Mouse (Mus musculus): ENCODE results near the gene Nxn. TPM values are rescaled to one million over a fixed set of nuclear protein-coding genes. Genes with fewer than 3 reads are reported as not detected.

The Nxn gene
- polyA plus RNA-seq, 1 experiment from 2014 or later: 36.0 TPM

- no peak overlapping the region for H3K4me3 ChIP-seq (replicated peaks; ENCODE audit: low read length)
- no peak overlapping the region for H3K27ac ChIP-seq
- DNase-seq (ENCODE audit: low spot score) (no peak), ATAC-seq (ENCODE audit: low FRiP score) (no peak)
- no peak overlapping the region for H3K9ac ChIP-seq
- no peak overlapping the region for H3K4me2 ChIP-seq (replicated peaks)
- H3K4me1 ChIP-seq (replicated peaks; ENCODE audit: control insufficient read depth, insufficient read depth, low read length): peaks cover 22% of the 10 kb centered on the region
- 70% methylated on average over 9 of the region's 9 CpGs for WGBS
- no peaks in the 10 kb centered on the region for H3K36me3 ChIP-seq (replicated peaks; ENCODE audit: control insufficient read depth, insufficient read depth)
- no peaks in the 10 kb centered on the region for H3K27me3 ChIP-seq (ENCODE audit: control insufficient read depth, insufficient read depth, low read length)
- no peaks in the 10 kb centered on the region for H3K9me3 ChIP-seq (ENCODE audit: control insufficient read depth, low read length)
These were observed 74.7 kb downstream of the Nxn start for GRCm38 (mm10) chr11:76324207-76324606.

- ATAC-seq (ENCODE audit: low FRiP score) (no peak), DNase-seq (ENCODE audit: low spot score) (no peak)
- no peaks in the 10 kb centered on the region for H3K9me3 ChIP-seq (ENCODE audit: control insufficient read depth, low read length)
- no peak overlapping the region for H3K9ac ChIP-seq
- 88% methylated on average over 5 of the region's 5 CpGs for WGBS
- peaks cover 11% of the 10 kb centered on the region; the same call in 1 of the 2 replicates for H3K4me1 ChIP-seq (replicated peaks; ENCODE audit: control insufficient read depth, insufficient read depth, low read length)
- H3K27me3 ChIP-seq (ENCODE audit: control insufficient read depth, insufficient read depth, low read length): no peaks in the 10 kb centered on the region
- H3K4me3 ChIP-seq (replicated peaks; ENCODE audit: low read length): no peak overlapping the region
- no peaks in the 10 kb centered on the region for H3K36me3 ChIP-seq (replicated peaks; ENCODE audit: control insufficient read depth, insufficient read depth)
- H3K27ac ChIP-seq: no peak overlapping the region
- no peak overlapping the region for H3K4me2 ChIP-seq (replicated peaks)
These were observed 76.0 kb downstream of the Nxn start for GRCm38 (mm10) chr11:76322939-76323338.

- Histone ChIP-seq H3K9me3 (ENCODE audit: control insufficient read depth, low read length) (no peaks in the 10 kb centered on the region), H3K27me3 (ENCODE audit: control insufficient read depth, insufficient read depth, low read length) (no peaks in the 10 kb centered on the region), H3K9ac (no peak overlapping the region), H3K4me3 (replicated peaks; ENCODE audit: low read length) (no peak overlapping the region), H3K4me2 (replicated peaks) (no peak overlapping the region), H3K4me1 (replicated peaks; ENCODE audit: control insufficient read depth, insufficient read depth, low read length) (0 out of 2 replicates have a peak, but pooled peaks cover 7% of the 10 kb centered on the region), H3K36me3 (replicated peaks; ENCODE audit: control insufficient read depth, insufficient read depth) (no peaks in the 10 kb centered on the region), H3K27ac (no peak overlapping the region)
- 74% methylated on average over 1 of the region's 1 CpGs for WGBS
- ATAC-seq (ENCODE audit: low FRiP score) (no peak), DNase-seq (ENCODE audit: low spot score) (no peak)
These were observed 76.9 kb downstream of the Nxn start for GRCm38 (mm10) chr11:76322081-76322480.

- no peak for DNase-seq (ENCODE audit: low spot score)
- no peak for ATAC-seq (ENCODE audit: low FRiP score)
- H3K9me3 ChIP-seq (ENCODE audit: control insufficient read depth, low read length): no peaks in the 10 kb centered on the region
- H3K4me2 ChIP-seq (replicated peaks): no peak overlapping the region
- no peak overlapping the region for H3K27ac ChIP-seq
- no peaks in the 10 kb centered on the region for H3K36me3 ChIP-seq (replicated peaks; ENCODE audit: control insufficient read depth, insufficient read depth)
- WGBS: 89% methylated on average over 9 of the region's 9 CpGs
- H3K4me3 ChIP-seq (replicated peaks; ENCODE audit: low read length): no peak overlapping the region
- H3K4me1 ChIP-seq (replicated peaks; ENCODE audit: control insufficient read depth, insufficient read depth, low read length): 0 out of 2 replicates have a peak, but pooled peaks cover 7% of the 10 kb centered on the region
- no peaks in the 10 kb centered on the region for H3K27me3 ChIP-seq (ENCODE audit: control insufficient read depth, insufficient read depth, low read length)
- H3K9ac ChIP-seq: no peak overlapping the region
These were observed 78.5 kb downstream of the Nxn start for GRCm38 (mm10) chr11:76320475-76320874.

DNA sequence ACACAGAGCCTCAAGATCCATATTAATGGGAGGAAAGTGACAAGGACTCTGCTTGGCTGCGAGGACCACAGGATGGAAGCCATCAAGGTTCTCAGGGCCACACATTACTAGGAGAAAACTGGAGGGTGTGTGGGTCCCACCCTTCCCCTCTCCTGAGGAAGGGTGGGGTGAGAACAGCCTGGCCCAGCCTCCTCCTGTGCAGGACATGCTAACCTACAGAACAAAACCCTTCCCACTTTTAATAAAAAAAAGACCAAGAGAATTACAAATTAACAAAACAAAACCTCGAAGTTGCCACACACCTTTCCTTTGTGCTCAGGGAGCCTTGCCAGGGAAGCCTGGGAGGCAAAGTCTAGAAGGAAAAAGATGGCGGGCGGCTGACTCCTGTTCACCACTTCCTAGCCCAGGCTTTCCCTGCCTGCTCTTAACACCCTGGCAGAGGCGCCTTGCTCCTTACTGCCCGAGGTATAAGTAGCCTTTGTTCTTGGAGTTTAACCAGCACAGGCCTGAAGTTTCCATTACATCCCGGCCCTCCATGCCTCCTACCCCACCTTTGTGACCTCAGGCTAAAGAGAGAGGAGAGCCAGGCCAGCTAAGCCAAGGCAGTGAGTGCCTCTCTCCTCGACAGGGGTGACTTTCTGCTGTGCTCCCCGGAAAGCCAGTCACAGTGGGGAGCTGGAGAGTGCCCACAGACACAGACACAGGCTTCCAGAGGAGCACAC lies 79.1 kb downstream of the Nxn start:
- Histone ChIP-seq H3K9me3 (ENCODE audit: control insufficient read depth, low read length) (no peaks in the 10 kb centered on the region), H3K9ac (no peak overlapping the region), H3K36me3 (replicated peaks; ENCODE audit: control insufficient read depth, insufficient read depth) (no peaks in the 10 kb centered on the region), H3K27ac (no peak overlapping the region), H3K27me3 (ENCODE audit: control insufficient read depth, insufficient read depth, low read length) (no peaks in the 10 kb centered on the region), H3K4me1 (replicated peaks; ENCODE audit: control insufficient read depth, insufficient read depth, low read length) (0 out of 2 replicates have a peak, but pooled peaks cover under 1% of the 10 kb centered on the region), H3K4me2 (replicated peaks) (no peak overlapping the region), H3K4me3 (replicated peaks; ENCODE audit: low read length) (no peak overlapping the region)
- 66% methylated on average over 9 of the region's 9 CpGs for WGBS
- DNase-seq (ENCODE audit: low spot score) (no peak), ATAC-seq (ENCODE audit: low FRiP score) (no peak)

GRCm38 (mm10) chr11:76317904-76318303 lies 81.0 kb downstream of the Nxn start:
- ATAC-seq (ENCODE audit: low FRiP score) (no peak), DNase-seq (ENCODE audit: low spot score) (no peak)
- Histone ChIP-seq H3K27ac (no peak overlapping the region), H3K4me3 (replicated peaks; ENCODE audit: low read length) (no peak overlapping the region), H3K4me1 (replicated peaks; ENCODE audit: control insufficient read depth, insufficient read depth, low read length) (no peaks in the 10 kb centered on the region), H3K9ac (no peak overlapping the region), H3K27me3 (ENCODE audit: control insufficient read depth, insufficient read depth, low read length) (no peaks in the 10 kb centered on the region), H3K9me3 (ENCODE audit: control insufficient read depth, low read length) (no peaks in the 10 kb centered on the region), H3K36me3 (replicated peaks; ENCODE audit: control insufficient read depth, insufficient read depth) (no peaks in the 10 kb centered on the region), H3K4me2 (replicated peaks) (no peak overlapping the region)
- 79% methylated on average over 2 of the region's 2 CpGs for WGBS

DNA sequence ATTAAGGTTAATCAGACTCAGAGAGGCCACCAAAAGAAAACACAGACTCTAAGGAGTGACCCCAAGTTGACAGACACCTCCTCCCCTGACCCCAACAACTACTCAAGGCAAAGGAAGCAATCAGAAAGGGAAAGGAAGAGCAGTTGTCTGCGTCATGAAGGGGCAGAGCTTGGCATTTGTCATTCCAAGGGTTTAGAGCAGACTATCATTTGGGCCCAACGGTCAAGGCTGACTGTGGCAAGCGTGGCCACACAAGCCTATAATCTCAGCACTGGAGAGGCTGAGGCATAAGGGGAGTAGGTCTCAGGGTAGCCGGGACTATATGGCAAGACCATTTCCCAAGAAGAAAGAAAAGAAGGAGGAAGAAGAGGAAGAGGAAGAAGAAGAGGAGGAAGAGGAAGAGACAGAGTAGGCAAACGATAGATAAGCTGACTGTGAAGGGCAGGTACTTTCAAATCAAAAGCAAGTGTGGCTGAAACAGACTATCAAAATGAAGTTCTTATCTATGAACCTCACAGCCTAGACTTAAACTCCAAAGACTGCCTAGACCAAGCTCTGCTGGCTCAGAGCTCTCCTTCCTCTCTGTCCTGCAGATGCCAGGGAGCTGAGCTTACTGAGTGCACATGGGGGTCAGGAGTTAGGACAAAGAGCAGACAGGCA lies 83.0 kb downstream of the Nxn start:
- 96% methylated on average over 5 of the region's 5 CpGs for WGBS
- no peak overlapping the region for H3K9ac ChIP-seq
- no peak for ATAC-seq (ENCODE audit: low FRiP score)
- no peak overlapping the region for H3K27ac ChIP-seq
- no peaks in the 10 kb centered on the region for H3K36me3 ChIP-seq (replicated peaks; ENCODE audit: control insufficient read depth, insufficient read depth)
- no peak for DNase-seq (ENCODE audit: low spot score)
- H3K4me2 ChIP-seq (replicated peaks): no peak overlapping the region
- H3K4me1 ChIP-seq (replicated peaks; ENCODE audit: control insufficient read depth, insufficient read depth, low read length): peaks cover 13% of the 10 kb centered on the region; the same call in 1 of the 2 replicates
- no peak overlapping the region for H3K4me3 ChIP-seq (replicated peaks; ENCODE audit: low read length)
- no peaks in the 10 kb centered on the region for H3K9me3 ChIP-seq (ENCODE audit: control insufficient read depth, low read length)
- no peaks in the 10 kb centered on the region for H3K27me3 ChIP-seq (ENCODE audit: control insufficient read depth, insufficient read depth, low read length)

GRCm38 (mm10) chr11:76314741-76315140 lies 84.2 kb downstream of the Nxn start:
- H3K4me1 ChIP-seq (replicated peaks; ENCODE audit: control insufficient read depth, insufficient read depth, low read length): peaks cover 16% of the 10 kb centered on the region; the same call in 1 of the 2 replicates
- WGBS: 85% methylated on average over 4 of the region's 4 CpGs
- H3K36me3 ChIP-seq (replicated peaks; ENCODE audit: control insufficient read depth, insufficient read depth): no peaks in the 10 kb centered on the region
- DNase-seq (ENCODE audit: low spot score): no peak
- H3K9ac ChIP-seq: no peak overlapping the region
- no peak overlapping the region for H3K4me3 ChIP-seq (replicated peaks; ENCODE audit: low read length)
- no peak overlapping the region for H3K27ac ChIP-seq
- no peak overlapping the region for H3K4me2 ChIP-seq (replicated peaks)
- no peaks in the 10 kb centered on the region for H3K27me3 ChIP-seq (ENCODE audit: control insufficient read depth, insufficient read depth, low read length)
- H3K9me3 ChIP-seq (ENCODE audit: control insufficient read depth, low read length): no peaks in the 10 kb centered on the region
- ATAC-seq (ENCODE audit: low FRiP score): no peak

DNA sequence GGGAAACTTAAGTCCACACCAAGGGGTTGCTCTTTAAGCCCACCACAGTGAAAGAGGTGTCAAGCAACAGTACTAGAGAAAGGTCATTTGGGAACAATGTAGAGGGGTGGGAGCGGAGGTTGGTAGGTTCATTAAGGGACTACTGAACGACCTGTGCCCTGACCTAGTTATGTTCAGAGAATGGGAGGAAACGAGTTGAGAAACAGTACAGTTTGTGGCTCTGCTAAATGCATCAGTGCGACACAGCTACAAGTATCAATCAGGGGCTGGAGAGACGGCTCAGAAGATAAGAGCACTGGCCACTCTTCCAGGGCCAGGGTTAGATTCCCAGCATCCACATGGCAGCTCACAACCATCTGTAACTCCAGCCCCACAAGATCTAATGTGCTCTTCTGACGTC lies 84.8 kb downstream of the Nxn start:
- no peaks in the 10 kb centered on the region for H3K36me3 ChIP-seq (replicated peaks; ENCODE audit: control insufficient read depth, insufficient read depth)
- DNase-seq (ENCODE audit: low spot score) (no peak), ATAC-seq (ENCODE audit: low FRiP score) (no peak)
- no peak overlapping the region for H3K27ac ChIP-seq
- H3K9me3 ChIP-seq (ENCODE audit: control insufficient read depth, low read length): no peaks in the 10 kb centered on the region
- no peak overlapping the region for H3K9ac ChIP-seq
- H3K27me3 ChIP-seq (ENCODE audit: control insufficient read depth, insufficient read depth, low read length): no peaks in the 10 kb centered on the region
- H3K4me1 ChIP-seq (replicated peaks; ENCODE audit: control insufficient read depth, insufficient read depth, low read length): peaks cover 16% of the 10 kb centered on the region; the same call in 1 of the 2 replicates
- no peak overlapping the region for H3K4me2 ChIP-seq (replicated peaks)
- H3K4me3 ChIP-seq (replicated peaks; ENCODE audit: low read length): no peak overlapping the region
- WGBS: 73% methylated on average over 6 of the region's 6 CpGs
